Mouse (Mus musculus) kidney, embryonic 15.5 days (tissue): ENCODE data around the gene Abcc3. TPM values are rescaled to one million over a fixed set of nuclear protein-coding genes. Genes with fewer than 3 reads are reported as not detected.

Experiments used
- ATAC-seq: fragments of 200-750 bp; cut with Nextera tagmentation; replicated peaks from 2 replicates; pipeline ENCODE4 v1.8.0; 2017; ENCODE audit warnings: moderate TSS enrichment; ENCODE audit not compliant: low FRiP score
- H3K27ac ChIP-seq: fragments of 300-500 bp; sonication (generic); 2 replicates; pipeline ENCODE4 v1.5.1; 2015; ENCODE audit warnings: mild to moderate bottlenecking, inconsistent platforms
- H3K27me3 ChIP-seq: fragments of 300-500 bp; sonication (generic); 2 replicates; pipeline ENCODE4 v1.6.1; 2015; ENCODE audit warnings: inconsistent platforms
- H3K36me3 ChIP-seq: fragments of 300-500 bp; sonication (generic); 2 replicates; pipeline ENCODE4 v1.6.1; 2015; ENCODE audit warnings: inconsistent platforms
- H3K4me1 ChIP-seq: fragments of 300-500 bp; sonication (generic); 2 replicates; pipeline ENCODE4 v1.6.1; 2015; ENCODE audit warnings: inconsistent platforms
- H3K4me2 ChIP-seq: fragments of 300-500 bp; sonication (generic); 2 replicates; pipeline ENCODE4 v1.6.1; 2015; ENCODE audit warnings: moderate library complexity, mild to moderate bottlenecking, inconsistent platforms
- H3K4me3 ChIP-seq: fragments of 300-500 bp; sonication (generic); replicated peaks from 2 replicates; pipeline ENCODE4 v1.5.1; 2015; ENCODE audit warnings: mild to moderate bottlenecking, inconsistent platforms
- H3K9ac ChIP-seq: fragments of 300-500 bp; sonication (generic); 2 replicates; pipeline ENCODE4 v1.6.1; 2015; ENCODE audit warnings: mild to moderate bottlenecking, inconsistent platforms
- H3K9me3 ChIP-seq: fragments of 300-500 bp; sonication (generic); replicated peaks from 2 replicates; pipeline ENCODE4 v1.6.1; 2016; ENCODE audit warnings: inconsistent platforms
- WGBS: fragments of 180-500 bp; shearing (Covaris S2); methylation state at CpG from one replicate; pipeline ENCODE4 v1.1.7; 2015; ENCODE audit warnings: mixed read lengths; 5-methylcytosine and 5-hydroxymethylcytosine counted together
- polyA plus RNA-seq: library from polyadenylated mRNA; unstranded; fragments of >200 nt; fragmentation: Nextera tagmentation; extraction: Ambion mirVana; gene quantifications from 2 replicates; pipeline ENCODE4 v1.2.1, GENCODE M21; 2015

Abcc3 gene
- polyA plus RNA-seq, 1 experiment from 2014 or later, result 6.0 TPM

DNA sequence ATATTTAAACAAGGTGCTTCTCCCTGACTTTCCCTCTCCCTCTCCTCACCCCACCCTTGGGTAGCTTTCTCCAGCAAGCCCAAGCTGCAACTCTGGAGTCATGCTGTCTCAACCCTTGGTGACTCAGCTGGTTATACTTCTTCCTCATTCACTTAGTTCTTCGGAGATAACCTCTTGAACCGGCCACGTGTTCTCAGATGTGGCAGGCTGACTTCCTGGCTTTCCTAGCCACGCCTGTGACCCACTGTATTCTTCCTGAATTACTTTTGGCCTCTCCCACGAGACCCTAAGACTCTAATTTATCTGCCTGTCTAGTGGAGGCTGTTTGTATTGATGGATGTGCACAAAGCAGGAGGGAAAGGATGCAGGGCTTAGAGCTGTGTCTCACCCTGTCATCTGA is 22.0 kb downstream of the Abcc3 start:
- peak overlapping the region; percentile 20; the same call in 1 of the 2 replicates for H3K27ac ChIP-seq
- H3K27me3 ChIP-seq, result peaks cover 18% of the 10 kb centered on the region; the same call in 1 of the 2 replicates
- 10% methylated on average over 5 of the region's 5 CpGs for WGBS
- H3K4me2 ChIP-seq, result no peak overlapping the region
- H3K9ac ChIP-seq, result no peak overlapping the region
- no peaks in the 10 kb centered on the region for H3K9me3 ChIP-seq
- peaks cover 15% of the 10 kb centered on the region for H3K4me1 ChIP-seq
- no peak overlapping the region for H3K4me3 ChIP-seq
- no peaks in the 10 kb centered on the region for H3K36me3 ChIP-seq
- ATAC-seq, result peak; percentile 59; the same call in 1 of the 2 replicates

- ATAC-seq, result no peak
- Histone ChIP-seq H3K4me2 (no peak overlapping the region), H3K4me1 (peaks cover 18% of the 10 kb centered on the region), H3K27me3 (peaks cover 18% of the 10 kb centered on the region; the same call in 1 of the 2 replicates), H3K4me3 (no peak overlapping the region), H3K9ac (no peak overlapping the region), H3K36me3 (no peaks in the 10 kb centered on the region), H3K9me3 (no peaks in the 10 kb centered on the region), H3K27ac (no peak overlapping the region)
- WGBS, result 65% methylated on average over 6 of the region's 6 CpGs
These were observed 22.8 kb downstream of the Abcc3 start for GRCm38 (mm10) chr11:94369981-94370380.

GRCm38 (mm10) chr11:94365340-94365739 is 27.5 kb downstream of the Abcc3 start:
- Histone ChIP-seq H3K9me3 (no peaks in the 10 kb centered on the region), H3K4me2 (no peak overlapping the region), H3K27ac (no peak overlapping the region), H3K4me3 (no peak overlapping the region), H3K36me3 (no peaks in the 10 kb centered on the region), H3K9ac (no peak overlapping the region), H3K27me3 (no peaks in the 10 kb centered on the region), H3K4me1 (peaks cover 9% of the 10 kb centered on the region)
- WGBS, result 48% methylated on average over 3 of the region's 3 CpGs
- ATAC-seq, result no peak

- Histone ChIP-seq H3K27me3 (no peaks in the 10 kb centered on the region), H3K4me1 (peaks cover 7% of the 10 kb centered on the region; the same call in 1 of the 2 replicates), H3K27ac (no peak overlapping the region), H3K4me3 (no peak overlapping the region), H3K36me3 (no peaks in the 10 kb centered on the region), H3K4me2 (no peak overlapping the region), H3K9ac (no peak overlapping the region), H3K9me3 (no peaks in the 10 kb centered on the region)
- ATAC-seq, result no peak
- WGBS, result 76% methylated on average over 7 of the region's 7 CpGs
These were observed 29.1 kb downstream of the Abcc3 start for GRCm38 (mm10) chr11:94363690-94364089.

- 96% methylated on average over 5 of the region's 5 CpGs for WGBS
- H3K9me3 ChIP-seq, result no peaks in the 10 kb centered on the region
- ATAC-seq, result no peak
- no peaks in the 10 kb centered on the region for H3K36me3 ChIP-seq
- no peaks in the 10 kb centered on the region for H3K27me3 ChIP-seq
- H3K27ac ChIP-seq, result no peak overlapping the region
- no peak overlapping the region for H3K9ac ChIP-seq
- H3K4me3 ChIP-seq, result no peak overlapping the region
- H3K4me1 ChIP-seq, result peaks cover 7% of the 10 kb centered on the region; the same call in 1 of the 2 replicates
- no peak overlapping the region for H3K4me2 ChIP-seq
These were observed 30.7 kb downstream of the Abcc3 start for GRCm38 (mm10) chr11:94362101-94362500.

DNA sequence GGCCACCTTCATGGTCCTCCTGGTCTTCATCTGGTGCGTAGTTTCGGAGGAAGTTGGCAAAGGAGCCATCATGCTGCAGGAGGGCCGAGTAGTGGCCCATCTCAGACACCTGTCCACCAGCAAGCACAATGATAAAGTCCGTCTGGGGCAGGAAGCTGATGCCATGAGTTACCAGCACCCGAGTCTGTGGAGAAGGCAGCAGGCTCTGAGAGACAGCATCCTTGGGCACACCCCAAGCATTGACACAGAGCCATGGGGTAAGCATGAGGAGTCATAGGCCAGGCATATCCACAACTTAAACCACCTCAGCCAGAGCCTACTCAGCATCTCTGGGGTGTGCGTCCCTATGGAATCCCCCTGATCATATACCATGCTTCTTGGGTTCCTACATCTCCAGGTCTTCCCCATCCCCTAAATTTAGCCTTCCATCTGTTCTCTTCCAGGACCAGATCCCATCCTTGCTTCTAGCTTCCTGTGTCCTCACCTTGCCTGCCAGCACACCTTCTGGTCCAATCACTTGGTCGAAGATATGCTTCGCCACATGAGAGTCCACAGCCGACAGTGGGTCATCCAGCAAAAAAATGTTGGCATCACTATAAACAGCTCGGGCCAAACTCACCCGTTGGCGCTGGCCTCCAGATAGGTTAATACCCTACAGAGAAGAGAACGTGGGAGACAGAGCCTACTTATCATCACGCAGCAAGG is 31.5 kb downstream of the Abcc3 start:
- 93% methylated on average over 14 of the region's 14 CpGs for WGBS
- H3K4me1 ChIP-seq, result peaks cover 7% of the 10 kb centered on the region; the same call in 1 of the 2 replicates
- H3K9me3 ChIP-seq, result no peaks in the 10 kb centered on the region
- no peak for ATAC-seq
- H3K27ac ChIP-seq, result no peak overlapping the region
- no peaks in the 10 kb centered on the region for H3K36me3 ChIP-seq
- no peak overlapping the region for H3K4me3 ChIP-seq
- no peak overlapping the region for H3K4me2 ChIP-seq
- no peak overlapping the region for H3K9ac ChIP-seq
- no peaks in the 10 kb centered on the region for H3K27me3 ChIP-seq

DNA sequence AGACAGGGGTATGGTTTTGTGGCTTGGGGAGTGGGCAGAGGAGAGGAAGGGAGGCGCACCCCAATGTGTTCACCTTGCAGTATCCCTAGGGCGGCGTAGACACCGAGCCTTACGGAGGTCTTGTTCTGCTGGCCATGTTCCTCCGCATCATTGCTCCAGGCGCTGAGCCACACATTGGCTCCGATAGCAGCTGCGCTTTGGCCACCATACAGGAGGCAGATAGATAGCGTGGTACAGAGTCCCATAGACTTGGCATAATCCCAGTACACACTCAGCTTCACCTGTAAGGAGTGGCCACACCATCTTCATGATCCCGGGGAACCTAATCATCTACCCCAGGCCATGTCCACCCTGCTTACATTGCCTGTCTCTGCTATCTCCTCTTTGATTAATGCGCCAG is 33.6 kb downstream of the Abcc3 start:
- 92% methylated on average over 12 of the region's 12 CpGs for WGBS
- Histone ChIP-seq H3K9me3 (no peaks in the 10 kb centered on the region), H3K4me2 (no peak overlapping the region), H3K4me3 (no peak overlapping the region), H3K27me3 (peaks cover 4% of the 10 kb centered on the region; the same call in 1 of the 2 replicates), H3K27ac (no peak overlapping the region), H3K4me1 (no peaks in the 10 kb centered on the region), H3K36me3 (no peaks in the 10 kb centered on the region), H3K9ac (no peak overlapping the region)
- ATAC-seq, result no peak; the same call in 1 of the 2 replicates

- Histone ChIP-seq H3K9ac (no peak overlapping the region), H3K27ac (no peak overlapping the region), H3K4me3 (no peak overlapping the region), H3K27me3 (peaks cover 4% of the 10 kb centered on the region; the same call in 1 of the 2 replicates), H3K4me2 (no peak overlapping the region), H3K4me1 (peaks cover 16% of the 10 kb centered on the region), H3K36me3 (no peaks in the 10 kb centered on the region), H3K9me3 (no peaks in the 10 kb centered on the region)
- WGBS, result 84% methylated on average over 9 of the region's 9 CpGs
- ATAC-seq, result no peak
These were observed 37.1 kb downstream of the Abcc3 start for GRCm38 (mm10) chr11:94355521-94356217.

GRCm38 (mm10) chr11:94351094-94351493 is 41.7 kb downstream of the Abcc3 start:
- Histone ChIP-seq H3K27me3 (peaks cover 4% of the 10 kb centered on the region; the same call in 1 of the 2 replicates), H3K9ac (no peak overlapping the region), H3K4me2 (no peak overlapping the region), H3K4me1 (peaks cover 29% of the 10 kb centered on the region), H3K36me3 (no peaks in the 10 kb centered on the region), H3K9me3 (no peaks in the 10 kb centered on the region), H3K4me3 (no peak overlapping the region), H3K27ac (peak overlapping the region; percentile 32; the same call in 1 of the 2 replicates)
- WGBS, result 21% methylated on average over 3 of the region's 3 CpGs
- 0 out of 2 replicates have a peak, but pooled peaks have one; percentile 17 for ATAC-seq

DNA sequence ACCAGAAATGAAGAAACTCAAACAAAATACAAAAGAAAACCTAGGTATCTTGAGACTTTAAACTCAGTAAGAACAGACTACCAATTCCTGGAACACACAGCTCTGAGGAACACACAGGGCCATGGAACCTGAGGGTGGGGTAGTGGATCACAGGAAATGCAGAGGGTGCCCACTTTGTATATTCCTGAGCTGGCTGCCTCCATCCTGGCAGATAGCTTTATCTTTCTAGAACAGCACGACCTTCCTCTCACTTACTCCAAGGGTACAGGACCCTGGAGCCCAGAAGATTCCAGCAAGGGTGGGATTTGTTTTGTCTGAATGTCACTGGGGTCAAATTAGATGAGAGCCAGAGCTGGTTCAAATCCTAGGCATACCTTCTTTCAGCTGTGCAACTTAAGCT is 42.5 kb downstream of the Abcc3 start:
- Histone ChIP-seq H3K4me1 (peaks cover 37% of the 10 kb centered on the region), H3K27me3 (peaks cover 3% of the 10 kb centered on the region; the same call in 1 of the 2 replicates), H3K9ac (no peak overlapping the region), H3K27ac (no peak overlapping the region), H3K4me3 (no peak overlapping the region), H3K9me3 (no peaks in the 10 kb centered on the region), H3K4me2 (no peak overlapping the region), H3K36me3 (no peaks in the 10 kb centered on the region)
- ATAC-seq, result no peak
- 67% methylated on average over 1 of the region's 1 CpGs for WGBS

- Histone ChIP-seq H3K27ac (no peak overlapping the region), H3K4me1 (peaks cover 40% of the 10 kb centered on the region), H3K4me2 (no peak overlapping the region), H3K27me3 (no peaks in the 10 kb centered on the region), H3K36me3 (no peaks in the 10 kb centered on the region), H3K4me3 (no peak overlapping the region), H3K9me3 (no peaks in the 10 kb centered on the region), H3K9ac (no peak overlapping the region)
- 86% methylated on average over 2 of the region's 2 CpGs for WGBS
- no peak for ATAC-seq
These were observed 43.0 kb downstream of the Abcc3 start for GRCm38 (mm10) chr11:94349839-94350238.

DNA sequence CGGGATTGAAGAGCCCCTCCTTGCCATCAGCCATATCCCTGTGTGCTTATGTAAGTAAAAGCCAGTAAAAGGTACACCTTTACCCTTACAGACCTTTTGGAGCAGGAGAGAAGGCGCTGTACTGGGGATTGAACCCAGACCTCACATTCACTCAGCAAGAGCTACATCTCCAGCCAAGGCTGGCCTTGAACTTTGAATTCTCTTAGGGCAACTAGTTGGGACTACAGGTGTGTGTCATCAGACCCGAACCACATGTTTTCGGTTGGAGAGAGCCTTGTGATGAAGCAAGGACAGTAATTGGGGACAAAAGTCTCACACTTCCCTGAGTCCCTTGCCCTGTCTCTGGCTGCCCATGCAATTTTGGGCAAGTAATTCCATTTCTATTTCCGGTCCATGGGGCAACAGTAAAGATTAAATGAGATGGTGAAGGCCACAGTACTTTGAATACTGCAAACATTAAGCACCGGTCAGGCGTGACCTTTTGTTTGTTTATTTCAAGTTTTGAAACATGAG is 45.7 kb downstream of the Abcc3 start:
- no peak overlapping the region for H3K9ac ChIP-seq
- H3K4me3 ChIP-seq, result no peak overlapping the region
- no peaks in the 10 kb centered on the region for H3K36me3 ChIP-seq
- 72% methylated on average over 7 of the region's 7 CpGs for WGBS
- peak overlapping the region; percentile 23 for H3K27ac ChIP-seq
- H3K27me3 ChIP-seq, result no peaks in the 10 kb centered on the region
- peaks cover 65% of the 10 kb centered on the region for H3K4me1 ChIP-seq
- no peak overlapping the region for H3K4me2 ChIP-seq
- ATAC-seq, result no peak
- H3K9me3 ChIP-seq, result no peaks in the 10 kb centered on the region
